Mouse (Mus musculus) CH12.LX (cell line): Measurements from ENCODE around the gene Inafm2. TPM values are rescaled to one million over a fixed set of nuclear protein-coding genes. Genes with fewer than 3 reads are reported as not detected.

Experiments
- DNase-seq: peaks from one replicate; pipeline ENCODE4 v3.0.0-alpha.2; 2013; ENCODE audit errors: extremely low read depth
- H3K27ac ChIP-seq: 2 replicates; pipeline ENCODE4 v1.5.1; 2012; ENCODE audit warnings: low read depth, mild to moderate bottlenecking, control low read depth, moderate library complexity; ENCODE audit not compliant: insufficient read depth
- H3K27me3 ChIP-seq: replicated peaks from 2 replicates; pipeline ENCODE3; 2012; ENCODE audit warnings: inconsistent platforms
- H3K36me3 ChIP-seq, 2 experiments: replicated peaks in 1 of 2; 2 replicates each; pipeline versions ENCODE3 to v1.6.1; 2012; ENCODE audit warnings: inconsistent platforms in 1 of 2, low read length in 1 of 2, mild to moderate bottlenecking in 1 of 2, mixed read lengths in 1 of 2, moderate library complexity in 1 of 2; ENCODE audit not compliant: control insufficient read depth in 1 of 2, insufficient read depth in 1 of 2
- H3K4me1 ChIP-seq, 2 experiments: 2 replicates each; pipeline ENCODE4 v1.6.1; 2012; ENCODE audit warnings: inconsistent platforms in 1 of 2, moderate library complexity in 1 of 2; ENCODE audit not compliant: insufficient read depth in 2 of 2, control insufficient read depth in 1 of 2
- H3K4me2 ChIP-seq: 2 replicates; pipeline ENCODE4 v1.6.1; 2012; ENCODE audit warnings: low read depth, mild to moderate bottlenecking, control low read depth; ENCODE audit not compliant: poor library complexity, insufficient read depth, severe bottlenecking
- H3K4me3 ChIP-seq, 3 experiments: fragments of 150-350 bp in 1 of 3; sonication (generic) in 1 of 3; replicated peaks in 1 of 3; 2 replicates each; pipeline versions ENCODE3 to v1.5.1; 2011 to 2012; ENCODE audit warnings: low read depth in 2 of 3, low read length in 2 of 3, mild to moderate bottlenecking in 2 of 3, moderate library complexity in 2 of 3, control low read depth in 1 of 3, improper control_type of control experiment in 1 of 3, inconsistent platforms in 1 of 3, mixed read lengths in 1 of 3; ENCODE audit not compliant: poor library complexity in 1 of 3
- H3K79me2 ChIP-seq: replicated peaks from 2 replicates; pipeline ENCODE4 v1.6.1; 2012; ENCODE audit warnings: mild to moderate bottlenecking, moderate library complexity; ENCODE audit not compliant: control insufficient read depth, poor library complexity, insufficient read depth, severe bottlenecking; ENCODE audit errors: extremely low read depth
- H3K9ac ChIP-seq: 2 replicates; pipeline ENCODE4 v1.6.1; 2012; ENCODE audit warnings: low read depth, mild to moderate bottlenecking, control low read depth, moderate library complexity; ENCODE audit not compliant: insufficient read depth
- H3K9me3 ChIP-seq: replicated peaks from 2 replicates; pipeline ENCODE3; 2012; ENCODE audit warnings: low read length, inconsistent platforms, mixed read lengths
- CHD2 ChIP-seq: IDR thresholded peaks from 2 replicates; pipeline ENCODE4 v1.6.1; 2011; ENCODE audit warnings: low read length, improper control_type of control experiment
- ELF1 ChIP-seq: IDR thresholded peaks from 2 replicates; pipeline ENCODE4 v1.6.1; 2014; ENCODE audit warnings: low read depth, mild to moderate bottlenecking, inconsistent platforms, low read length, improper control_type of control experiment
- EP300 ChIP-seq: IDR thresholded peaks from 2 replicates; pipeline ENCODE4 v1.6.1; 2011; ENCODE audit warnings: low read length, improper control_type of control experiment
- ETS1 ChIP-seq: conservative IDR thresholded peaks from 2 replicates; pipeline ENCODE4 v1.6.1; 2012; ENCODE audit warnings: low read depth, mild to moderate bottlenecking, inconsistent platforms, low read length, improper control_type of control experiment, moderate library complexity
- GABPA ChIP-seq: IDR thresholded peaks from 2 replicates; pipeline ENCODE4 v1.6.1; 2012; ENCODE audit warnings: low read depth, low read length, improper control_type of control experiment, inconsistent platforms; ENCODE audit not compliant: insufficient replicate concordance
- IRF4 ChIP-seq: IDR thresholded peaks from 2 replicates; pipeline ENCODE4 v1.6.1; 2014; ENCODE audit warnings: low read depth, mild to moderate bottlenecking, inconsistent platforms, low read length, improper control_type of control experiment
- MAFK ChIP-seq: IDR thresholded peaks from 2 replicates; pipeline ENCODE4 v1.6.1; 2011; ENCODE audit warnings: low read length, improper control_type of control experiment; ENCODE audit not compliant: insufficient replicate concordance
- MAX ChIP-seq: IDR thresholded peaks from 2 replicates; pipeline ENCODE4 v1.6.1; 2011; ENCODE audit warnings: low read length, improper control_type of control experiment
- MAZ ChIP-seq: IDR thresholded peaks from 2 replicates; pipeline ENCODE4 v1.6.1; 2012; ENCODE audit warnings: low read depth, mild to moderate bottlenecking, inconsistent platforms, low read length, improper control_type of control experiment, moderate library complexity
- MEF2A ChIP-seq: IDR thresholded peaks from 2 replicates; pipeline ENCODE4 v1.6.1; 2014; ENCODE audit warnings: low read depth, mild to moderate bottlenecking, inconsistent platforms, low read length, improper control_type of control experiment, borderline replicate concordance
- PAX5 ChIP-seq: IDR thresholded peaks from 2 replicates; pipeline ENCODE4 v1.6.1; 2012; ENCODE audit warnings: low read length, inconsistent platforms, mixed read lengths
- POLR2A ChIP-seq: IDR thresholded peaks from 2 replicates; pipeline ENCODE4 v1.6.1; 2011; ENCODE audit warnings: low read depth, mild to moderate bottlenecking, improper control_type of control experiment, low read length
- SIN3A ChIP-seq: IDR thresholded peaks from 2 replicates; pipeline ENCODE4 v1.6.1; 2012; ENCODE audit warnings: low read length, improper control_type of control experiment, inconsistent platforms
- SMC3 ChIP-seq: IDR thresholded peaks from 2 replicates; pipeline ENCODE4 v1.6.1; 2011; ENCODE audit warnings: low read depth, low read length, improper control_type of control experiment
- TCF12 ChIP-seq: IDR thresholded peaks from 2 replicates; pipeline ENCODE4 v1.6.1; 2014; ENCODE audit warnings: low read depth, mild to moderate bottlenecking, inconsistent platforms, low read length, improper control_type of control experiment
- UBTF ChIP-seq: IDR thresholded peaks from 2 replicates; pipeline ENCODE4 v1.6.1; 2012; ENCODE audit warnings: low read depth, mild to moderate bottlenecking, inconsistent platforms, low read length, improper control_type of control experiment, moderate library complexity
- USF2 ChIP-seq: conservative IDR thresholded peaks from 2 replicates; pipeline ENCODE4 v1.6.1; 2011; ENCODE audit warnings: low read depth, low read length, improper control_type of control experiment
- ZC3H11A ChIP-seq: IDR thresholded peaks from 2 replicates; pipeline ENCODE4 v1.6.1; 2012; ENCODE audit warnings: low read depth, mild to moderate bottlenecking, inconsistent platforms, low read length, improper control_type of control experiment
- ZKSCAN1 ChIP-seq: IDR thresholded peaks from 2 replicates; pipeline ENCODE4 v1.6.1; 2012; ENCODE audit warnings: low read depth, inconsistent platforms, low read length, improper control_type of control experiment, borderline replicate concordance
- dilution Hi-C: fragments of 300-500 bp; cut with MboI; formaldehyde crosslinking; loops from 2 replicates; pipeline ENCODE4 v1.14.3; 2020; ENCODE audit warnings: low sequenced_read_pairs; ENCODE audit not compliant: extremely low pct_unique_long_range_greater_than_20kb, extremely low pct_ligation_motif_present
- in situ Hi-C: fragments of 300-500 bp; cut with MboI; formaldehyde crosslinking; loops from 3 replicates; pipeline ENCODE4 v1.14.3; 2019; ENCODE audit warnings: low sequenced_read_pairs, low pct_ligation_motif_present, low pct_unique_long_range_greater_than_20kb, mixed read lengths
- polyA plus RNA-seq: library from polyadenylated mRNA; unstranded; fragments of >175 nt; gene quantifications from 2 replicates; pipeline ENCODE4 v1.2.1, GENCODE M21; 2012; ENCODE audit warnings: low read depth; ENCODE audit not compliant: insufficient read length
- total RNA-seq, 2 experiments: library from RNA; depleted of rRNA; stranded (reverse); fragments of 300-350 nt in 1 of 2; fragments of >200 nt in 1 of 2; gene quantifications; 2 replicates each; pipeline ENCODE4 v1.2.3; 2012 to 2014

The Inafm2 gene
- total and polyA plus RNA-seq, 3 experiments = 2.7 to 4.2 (median 3.6) TPM

DNA sequence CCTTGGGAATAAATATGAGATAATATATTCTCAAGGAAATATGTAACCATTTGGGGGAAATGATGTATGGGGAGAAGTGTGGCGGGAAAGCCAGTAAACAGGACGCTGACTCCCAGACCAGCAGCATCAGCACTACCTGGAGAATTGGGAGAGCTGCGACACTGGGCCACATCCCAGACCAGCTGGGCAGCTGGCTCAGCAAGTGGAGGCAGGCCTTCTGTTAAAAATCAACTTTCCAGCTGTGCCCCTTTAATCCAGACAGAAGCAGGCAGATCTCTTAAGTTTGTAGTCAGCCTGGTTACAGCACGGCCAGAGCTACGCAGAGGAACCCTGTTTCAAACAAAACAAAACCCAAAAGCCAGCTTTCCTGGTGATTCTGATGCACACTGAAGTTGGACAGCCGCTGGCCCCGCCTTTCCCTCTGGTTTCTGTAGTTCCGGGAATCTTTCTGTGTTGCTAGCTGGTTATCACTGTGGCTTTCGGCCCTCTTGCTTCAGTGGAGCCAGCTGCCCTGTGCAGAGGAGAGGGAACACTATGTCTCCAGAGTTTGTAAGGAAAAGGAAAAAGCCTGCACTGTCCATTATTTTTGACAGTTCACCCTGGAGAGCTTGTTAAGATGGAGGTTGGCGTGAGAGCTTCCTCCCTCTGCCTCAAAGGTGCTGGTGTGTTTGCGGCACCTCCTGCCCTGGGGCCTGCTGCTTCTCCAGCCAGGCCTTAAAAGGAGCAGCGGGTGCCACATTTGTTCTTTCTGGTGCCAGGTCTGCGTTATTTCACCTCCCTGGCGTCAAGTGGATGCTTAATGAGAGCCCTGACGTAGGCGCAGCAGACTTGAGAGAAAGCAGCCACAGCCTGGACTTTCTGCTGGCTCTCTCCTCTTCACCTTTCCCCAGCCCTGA, 6.6 kb downstream of the Inafm2 start:
- Histone ChIP-seq H3K9ac (no peak overlapping the region), H3K4me1 (peaks cover 4 to 30% of the 10 kb centered on the region in 2 experiments; a peak in 3 of 4 replicates), H3K4me2 (no peak overlapping the region), H3K79me2 (no peaks in the 10 kb centered on the region), H3K36me3 (peaks cover 0 to 14% of the 10 kb centered on the region in 2 experiments), H3K27me3 (peaks cover 3% of the 10 kb centered on the region), H3K4me3 (no peak overlapping the region), H3K27ac (no peak overlapping the region), H3K9me3 (no peaks in the 10 kb centered on the region)
- dilution Hi-C loops (no loop called here), in situ Hi-C loops (loop anchor here (25.0 kb wide), 1 partner anchor 435 kb away; no protein-coding TSS in a partner anchor)
- no peak for DNase-seq
- TF ChIP-seq SIN3A (no peak), USF2 (no peak), ELF1 (no peak), UBTF (no peak), MAFK (no peak), ETS1 (no peak), MAX (no peak), ZC3H11A (no peak), ZKSCAN1 (no peak), TCF12 (no peak), EP300 (no peak), MEF2A (no peak), IRF4 (no peak)

DNA sequence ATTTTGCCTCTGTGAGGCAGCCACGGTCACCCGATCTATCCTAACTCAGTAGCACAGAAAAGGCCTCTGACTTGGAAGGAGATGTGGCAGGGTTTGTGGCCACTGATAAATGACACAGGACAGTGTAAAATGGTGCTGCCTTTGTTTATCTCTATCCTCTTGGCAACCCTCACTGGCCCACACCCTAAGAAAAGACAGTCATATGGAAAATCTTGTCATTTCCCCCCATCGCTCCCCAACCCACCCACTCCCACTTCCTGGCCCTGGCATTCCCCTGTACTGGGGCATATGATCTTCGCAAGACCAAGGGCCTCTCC, 7.2 kb downstream of the Inafm2 start:
- no peak for DNase-seq
- Histone ChIP-seq H3K79me2 (no peaks in the 10 kb centered on the region), H3K9me3 (no peaks in the 10 kb centered on the region), H3K4me1 (peaks cover 4 to 24% of the 10 kb centered on the region in 2 experiments; a peak in 3 of 4 replicates), H3K36me3 (peaks cover 0 to 14% of the 10 kb centered on the region in 2 experiments), H3K27ac (no peak overlapping the region), H3K27me3 (peaks cover 4% of the 10 kb centered on the region), H3K4me2 (no peak overlapping the region), H3K4me3 (no peak overlapping the region), H3K9ac (no peak overlapping the region)
- dilution Hi-C loops = no loop called here
- TF ChIP-seq SIN3A (no peak), POLR2A (no peak), SMC3 (no peak), GABPA (no peak), CHD2 (no peak), MAX (no peak), EP300 (no peak), ELF1 (no peak), MAZ (no peak), ZKSCAN1 (no peak), PAX5 (no peak)
- in situ Hi-C loops = loop anchor here (25.0 kb wide), 1 partner anchor 435 kb away; no protein-coding TSS in a partner anchor
